Mouse (Mus musculus): ENCODE measurements around the gene Kcnv2. TPM values are rescaled to one million over a fixed set of nuclear protein-coding genes. Genes with fewer than 3 reads are reported as not detected.

Kcnv2 gene
- polyA plus RNA-seq (2015; fragmentation: Nextera tagmentation; extraction: Ambion mirVana): 0.03 and 0.04 TPM in 2 replicates

DNA sequence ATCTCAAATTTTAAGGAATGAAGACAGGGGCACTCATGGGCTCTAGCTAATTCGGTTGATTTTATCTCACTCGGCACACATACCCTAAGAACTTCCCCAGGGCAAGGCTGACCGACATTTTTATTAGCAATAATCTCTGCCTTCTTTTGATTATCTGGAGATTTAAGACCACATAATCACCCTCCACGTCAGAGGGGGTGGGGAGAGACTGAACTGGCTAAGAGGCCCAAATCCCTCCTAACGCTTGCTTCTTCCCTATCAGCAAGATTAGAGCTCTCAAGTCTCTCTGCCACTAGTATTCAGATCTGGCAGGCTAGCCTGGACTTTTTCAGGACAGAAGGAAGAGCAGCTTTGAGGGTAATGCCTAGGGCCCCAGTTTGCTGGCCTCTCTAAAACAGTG, at the start of gene Kcnv2:
Kcnv2 (plus strand) TSS at position 308 of the 400 bp plus-strand sequence.
- Histone ChIP-seq H3K36me3 (replicated peaks) (no peaks in the 10 kb centered on the region), H3K27me3 (replicated peaks) (no peaks in the 10 kb centered on the region), H3K4me2 (no peak within 1 kb of the TSS), H3K27ac (no peak within 1 kb of the TSS), H3K4me3 (no peak within 1 kb of the TSS), H3K9ac (no peak within 1 kb of the TSS), H3K9me3 (no peaks in the 10 kb centered on the region), H3K4me1 (no peaks in the 10 kb centered on the region)
- 42% methylated on average over 5 of the region's 5 CpGs for WGBS
- ATAC-seq (replicated peaks): no peak

GRCm38 (mm10) chr19:27273385-27273784, 49.0 kb upstream of the Kcnv2 start:
- 76% methylated on average over 2 of the region's 2 CpGs for WGBS
- no peaks in the 10 kb centered on the region for H3K27me3 ChIP-seq (replicated peaks)

DNA sequence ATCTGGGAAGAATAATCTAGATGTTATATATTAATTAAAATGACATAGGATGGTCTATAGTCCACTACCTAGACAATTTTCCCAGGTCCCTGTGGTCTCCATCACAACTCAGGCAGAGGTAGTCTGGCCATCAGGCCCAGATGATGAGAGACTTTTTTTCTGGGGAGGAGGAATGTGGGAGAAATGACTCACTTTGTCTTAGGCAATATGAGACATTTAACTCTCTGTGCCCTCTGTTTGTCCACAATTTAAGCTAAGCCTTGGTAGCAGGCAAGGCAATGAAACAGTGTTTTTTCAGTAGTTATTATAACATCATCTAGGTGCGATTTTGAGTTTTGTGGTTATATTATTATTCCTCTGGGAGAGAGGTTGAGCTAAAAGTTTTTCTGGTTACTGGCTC, 48.0 kb upstream of the Kcnv2 start:
- no peaks in the 10 kb centered on the region for H3K4me1 ChIP-seq
- no peak overlapping the region for H3K9ac ChIP-seq
- H3K4me2 ChIP-seq: no peak overlapping the region
- H3K9me3 ChIP-seq: no peaks in the 10 kb centered on the region
- no peak overlapping the region for H3K27ac ChIP-seq
- no peaks in the 10 kb centered on the region for H3K36me3 ChIP-seq (replicated peaks)
- ATAC-seq (replicated peaks): no peak
- H3K27me3 ChIP-seq (replicated peaks): no peaks in the 10 kb centered on the region
- 91% methylated on average over 1 of the region's 1 CpGs for WGBS
- H3K4me3 ChIP-seq: no peak overlapping the region

More at GRCm38 (mm10) chr19:27273385-27273784, 49.0 kb upstream of the Kcnv2 start:
- H3K36me3 ChIP-seq (replicated peaks): no peaks in the 10 kb centered on the region
- H3K9me3 ChIP-seq: no peaks in the 10 kb centered on the region
- no peak overlapping the region for H3K9ac ChIP-seq
- H3K4me2 ChIP-seq: no peak overlapping the region
- ATAC-seq (replicated peaks): no peak
- no peak overlapping the region for H3K4me3 ChIP-seq
- H3K4me1 ChIP-seq: no peaks in the 10 kb centered on the region
- H3K27ac ChIP-seq: no peak overlapping the region

DNA sequence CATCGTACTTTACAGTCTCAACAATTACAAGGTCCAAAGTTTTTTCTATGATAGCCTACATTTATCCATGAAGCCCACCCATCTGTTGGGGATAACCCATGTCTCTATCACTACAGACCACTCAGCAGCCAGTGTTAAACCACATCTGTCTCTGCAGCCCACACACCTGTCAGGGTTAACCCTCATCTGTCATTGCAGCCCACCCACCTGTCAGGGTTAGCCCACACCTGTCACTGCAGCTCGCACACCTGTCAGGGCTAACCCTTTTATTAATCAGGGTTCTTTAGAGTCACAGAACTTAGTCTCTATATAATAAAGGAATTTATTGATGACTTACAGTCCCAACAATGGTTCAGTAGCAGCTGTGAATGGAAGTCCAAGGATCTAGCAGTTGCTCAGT, 43.2 kb upstream of the Kcnv2 start:
- WGBS: 92% methylated on average over 2 of the region's 2 CpGs

DNA sequence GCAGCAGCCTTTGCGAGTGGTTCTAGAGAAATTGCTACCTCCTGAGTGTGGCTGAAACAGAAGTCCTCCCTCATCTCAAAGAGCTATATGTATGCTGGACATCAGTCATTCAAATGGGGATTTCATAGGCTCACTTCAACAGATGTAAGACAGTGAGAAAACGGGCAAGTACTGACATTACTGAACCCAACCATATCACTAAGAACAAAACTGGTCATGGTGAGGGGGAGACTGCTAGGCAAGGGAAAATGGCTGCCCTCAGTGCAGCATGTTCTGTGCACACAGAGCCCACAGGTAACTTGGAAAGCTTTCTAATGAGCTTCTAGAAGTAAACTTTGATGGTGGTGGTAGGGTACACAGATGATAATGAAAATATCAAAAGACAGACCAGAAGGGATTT, 12.3 kb upstream of the Kcnv2 start:
- no peak for ATAC-seq (replicated peaks)
- Histone ChIP-seq H3K4me2 (no peak overlapping the region), H3K27ac (no peak overlapping the region), H3K36me3 (replicated peaks) (no peaks in the 10 kb centered on the region), H3K4me3 (no peak overlapping the region), H3K9me3 (no peaks in the 10 kb centered on the region), H3K27me3 (replicated peaks) (no peaks in the 10 kb centered on the region), H3K4me1 (no peaks in the 10 kb centered on the region), H3K9ac (no peak overlapping the region)
- 94% methylated on average over 2 of the region's 2 CpGs for WGBS

More for the DNA sequence above, 43.2 kb upstream of the Kcnv2 start:
- ATAC-seq (replicated peaks): no peak
- Histone ChIP-seq H3K4me1 (no peaks in the 10 kb centered on the region), H3K9me3 (no peaks in the 10 kb centered on the region), H3K9ac (no peak overlapping the region), H3K4me2 (no peak overlapping the region), H3K4me3 (no peak overlapping the region), H3K27me3 (replicated peaks) (no peaks in the 10 kb centered on the region), H3K36me3 (replicated peaks) (no peaks in the 10 kb centered on the region), H3K27ac (no peak overlapping the region)

DNA sequence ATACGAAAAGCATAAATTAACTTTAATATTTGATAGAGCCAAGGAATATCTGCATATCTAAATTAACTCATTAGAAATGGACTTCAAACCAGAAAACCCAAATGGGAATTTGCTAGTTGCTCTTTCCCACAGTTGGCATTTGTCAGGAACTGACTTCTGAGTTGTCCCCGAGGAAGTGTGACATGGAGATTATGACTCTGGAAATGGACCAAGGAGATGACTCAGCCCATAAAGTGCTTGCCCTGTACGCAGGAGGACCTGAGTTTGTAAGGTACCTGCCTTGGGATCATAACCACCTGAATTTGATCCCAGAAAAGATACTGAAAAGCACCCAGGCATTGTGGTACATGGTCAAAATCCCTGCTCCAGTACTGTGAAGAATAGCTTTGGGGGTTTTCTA, 11.1 kb upstream of the Kcnv2 start:
- no peak overlapping the region for H3K4me3 ChIP-seq
- ATAC-seq (replicated peaks): no peak
- H3K9me3 ChIP-seq: no peaks in the 10 kb centered on the region
- 86% methylated on average over 3 of the region's 3 CpGs for WGBS
- no peaks in the 10 kb centered on the region for H3K4me1 ChIP-seq
- no peak overlapping the region for H3K9ac ChIP-seq
- H3K4me2 ChIP-seq: no peak overlapping the region
- H3K36me3 ChIP-seq (replicated peaks): no peaks in the 10 kb centered on the region
- no peak overlapping the region for H3K27ac ChIP-seq
- no peaks in the 10 kb centered on the region for H3K27me3 ChIP-seq (replicated peaks)

- Histone ChIP-seq H3K4me1 (no peaks in the 10 kb centered on the region), H3K4me2 (no peak overlapping the region), H3K9me3 (no peaks in the 10 kb centered on the region), H3K4me3 (no peak overlapping the region), H3K27ac (no peak overlapping the region), H3K9ac (no peak overlapping the region), H3K27me3 (replicated peaks) (no peaks in the 10 kb centered on the region), H3K36me3 (replicated peaks) (no peaks in the 10 kb centered on the region)
- ATAC-seq (replicated peaks): no peak
- WGBS: 93% methylated on average over 11 of the region's 11 CpGs
Measured at GRCm38 (mm10) chr19:27312266-27313079, 9.9 kb upstream of the Kcnv2 start.

GRCm38 (mm10) chr19:27313080-27313413, 9.3 kb upstream of the Kcnv2 start:
- H3K4me1 ChIP-seq: no peaks in the 10 kb centered on the region

DNA sequence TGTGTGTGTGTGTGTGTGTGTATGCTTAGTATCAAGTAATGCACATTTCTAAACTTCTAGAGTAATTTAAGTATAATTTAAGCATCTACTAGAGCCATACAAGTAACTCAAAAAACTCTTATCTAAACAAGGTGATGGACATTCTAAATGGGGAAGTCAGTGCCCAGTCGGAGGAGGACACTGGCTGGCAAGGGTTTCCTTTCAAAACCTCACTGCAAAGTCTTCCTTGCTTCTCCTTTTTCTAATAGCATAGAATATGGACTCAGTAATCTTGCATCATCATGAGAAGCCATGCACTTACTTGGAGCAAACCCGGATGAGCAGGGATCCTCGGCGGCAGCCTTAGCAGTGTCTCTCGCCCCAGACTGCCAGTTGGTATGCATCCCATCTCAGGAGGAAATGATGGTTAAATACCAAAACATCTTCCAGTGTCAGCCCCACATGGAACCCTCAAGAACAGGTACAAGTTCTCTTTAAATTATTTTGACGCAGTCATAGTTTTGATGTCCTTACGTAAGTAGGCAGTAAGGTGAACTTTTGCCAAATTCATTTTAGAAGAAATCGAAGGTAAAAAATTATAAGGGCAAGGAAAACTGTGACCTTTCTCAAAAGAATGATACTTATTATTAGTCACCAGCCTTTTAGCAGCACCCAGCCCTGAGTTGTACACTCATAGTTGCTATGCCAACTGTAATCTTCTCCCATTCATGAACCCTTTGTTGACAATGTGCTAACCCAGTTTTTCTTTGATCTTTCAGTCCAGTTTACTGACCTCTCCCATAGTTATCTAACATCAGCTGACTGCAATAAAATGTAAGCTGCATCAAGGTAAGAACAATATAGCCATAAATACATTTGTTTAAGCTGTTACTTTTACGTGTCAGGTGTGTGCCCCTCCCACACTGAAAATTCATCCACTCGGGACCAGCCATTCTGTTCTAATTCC, 5.8 kb upstream of the Kcnv2 start:
- Histone ChIP-seq H3K4me2 (no peak overlapping the region), H3K36me3 (replicated peaks) (no peaks in the 10 kb centered on the region), H3K27me3 (replicated peaks) (no peaks in the 10 kb centered on the region), H3K9ac (no peak overlapping the region), H3K4me1 (no peaks in the 10 kb centered on the region), H3K9me3 (no peaks in the 10 kb centered on the region), H3K4me3 (no peak overlapping the region), H3K27ac (no peak overlapping the region)
- no peak for ATAC-seq (replicated peaks)
- 87% methylated on average over 10 of the region's 10 CpGs for WGBS

More at GRCm38 (mm10) chr19:27313080-27313413, 9.3 kb upstream of the Kcnv2 start:
- 76% methylated on average over 3 of the region's 3 CpGs for WGBS
- no peaks in the 10 kb centered on the region for H3K36me3 ChIP-seq (replicated peaks)
- H3K27ac ChIP-seq: no peak overlapping the region
- H3K4me3 ChIP-seq: no peak overlapping the region
- no peak for ATAC-seq (replicated peaks)
- H3K4me2 ChIP-seq: no peak overlapping the region
- no peaks in the 10 kb centered on the region for H3K9me3 ChIP-seq
- no peak overlapping the region for H3K9ac ChIP-seq
- no peaks in the 10 kb centered on the region for H3K27me3 ChIP-seq (replicated peaks)

- Histone ChIP-seq H3K36me3 (replicated peaks) (no peaks in the 10 kb centered on the region), H3K9me3 (no peaks in the 10 kb centered on the region), H3K9ac (no peak overlapping the region), H3K4me3 (no peak overlapping the region), H3K4me1 (no peaks in the 10 kb centered on the region), H3K27ac (no peak overlapping the region), H3K4me2 (no peak overlapping the region), H3K27me3 (replicated peaks) (no peaks in the 10 kb centered on the region)
- WGBS: 37% methylated on average over 5 of the region's 5 CpGs
- ATAC-seq (replicated peaks): no peak
Measured at GRCm38 (mm10) chr19:27317337-27317736, 5.1 kb upstream of the Kcnv2 start.

GRCm38 (mm10) chr19:27322911-27323627, 681 bp downstream of the Kcnv2 start:
- Histone ChIP-seq H3K27me3 (replicated peaks) (no peaks in the 10 kb centered on the region), H3K27ac (no peak overlapping the region), H3K4me2 (no peak overlapping the region), H3K9ac (no peak overlapping the region), H3K9me3 (no peaks in the 10 kb centered on the region), H3K4me3 (no peak overlapping the region), H3K36me3 (replicated peaks) (no peaks in the 10 kb centered on the region), H3K4me1 (no peaks in the 10 kb centered on the region)
- WGBS: 94% methylated on average over 42 of the region's 42 CpGs
- no peak for ATAC-seq (replicated peaks)

GRCm38 (mm10) chr19:27325558-27325957, 3.2 kb downstream of the Kcnv2 start:
- Histone ChIP-seq H3K36me3 (replicated peaks) (no peaks in the 10 kb centered on the region), H3K9ac (no peak overlapping the region), H3K27me3 (replicated peaks) (no peaks in the 10 kb centered on the region), H3K4me2 (no peak overlapping the region), H3K27ac (no peak overlapping the region), H3K4me3 (no peak overlapping the region), H3K4me1 (no peaks in the 10 kb centered on the region), H3K9me3 (no peaks in the 10 kb centered on the region)
- no peak for ATAC-seq (replicated peaks)
- 83% methylated on average over 6 of the region's 6 CpGs for WGBS
